Mouse (Mus musculus): Measurements from ENCODE around the gene Aars2. TPM values are rescaled to one million over a fixed set of nuclear protein-coding genes. Genes with fewer than 3 reads are reported as not detected.

Gene Aars2
- polyA plus RNA-seq, 1 experiment from 2014 or later = 5.9 TPM

- ATAC-seq (no peak), DNase-seq (ENCODE audit: low spot score) (no peak)
- Histone ChIP-seq H3K4me2 (replicated peaks; ENCODE audit: low read depth, low read length) (peak overlapping the region; percentile 99), H3K27ac (ENCODE audit: low read length) (no peak overlapping the region), H3K27me3 (replicated peaks; ENCODE audit: insufficient read depth, low read length) (no peaks in the 10 kb centered on the region), H3K4me3 (ENCODE audit: low read depth, low read length) (peak overlapping the region; percentile 82), H3K36me3 (ENCODE audit: insufficient read depth, low read length) (peaks cover 27% of the 10 kb centered on the region), H3K4me1 (ENCODE audit: insufficient read depth, low read depth, low read length) (peaks cover 8% of the 10 kb centered on the region; the same call in 1 of the 2 replicates), H3K9me3 (ENCODE audit: low read length) (no peaks in the 10 kb centered on the region), H3K9ac (replicated peaks; ENCODE audit: low read depth) (peak overlapping the region; percentile 86)
- TF ChIP-seq CTCF (IDR thresholded peaks at IDR 0.05) = no peak
- no peak for TF ChIP-seq EP300 (IDR thresholded peaks at IDR 0.05)
- WGBS = 8% methylated on average over 18 of the region's 18 CpGs
Measured at GRCm38 (mm10) chr17:45564531-45565084, 58.0 kb downstream of the Aars2 start.

GRCm38 (mm10) chr17:45565103-45565502, 58.5 kb downstream of the Aars2 start:
- 93% methylated on average over 11 of the region's 11 CpGs for WGBS
- Histone ChIP-seq H3K9ac (replicated peaks; ENCODE audit: low read depth) (no peak overlapping the region; the same call in 1 of the 2 replicates), H3K9me3 (ENCODE audit: low read length) (no peaks in the 10 kb centered on the region), H3K27ac (ENCODE audit: low read length) (no peak overlapping the region), H3K36me3 (ENCODE audit: insufficient read depth, low read length) (peaks cover 32% of the 10 kb centered on the region), H3K27me3 (replicated peaks; ENCODE audit: insufficient read depth, low read length) (no peaks in the 10 kb centered on the region), H3K4me2 (replicated peaks; ENCODE audit: low read depth, low read length) (no peak overlapping the region), H3K4me3 (ENCODE audit: low read depth, low read length) (no peak overlapping the region), H3K4me1 (ENCODE audit: insufficient read depth, low read depth, low read length) (peaks cover 8% of the 10 kb centered on the region; the same call in 1 of the 2 replicates)
- TF ChIP-seq CTCF (IDR thresholded peaks at IDR 0.05) (no peak), EP300 (IDR thresholded peaks at IDR 0.05) (no peak)
- DNase-seq (ENCODE audit: low spot score) (no peak), ATAC-seq (no peak)

- ATAC-seq = no peak
- Histone ChIP-seq H3K9me3 (ENCODE audit: low read length) (no peaks in the 10 kb centered on the region), H3K4me1 (ENCODE audit: insufficient read depth, low read depth, low read length) (peaks cover 8% of the 10 kb centered on the region; the same call in 1 of the 2 replicates), H3K27ac (ENCODE audit: low read length) (no peak overlapping the region), H3K9ac (replicated peaks; ENCODE audit: low read depth) (no peak overlapping the region), H3K36me3 (ENCODE audit: insufficient read depth, low read length) (peaks cover 41% of the 10 kb centered on the region), H3K27me3 (replicated peaks; ENCODE audit: insufficient read depth, low read length) (no peaks in the 10 kb centered on the region), H3K4me2 (replicated peaks; ENCODE audit: low read depth, low read length) (no peak overlapping the region), H3K4me3 (ENCODE audit: low read depth, low read length) (no peak overlapping the region)
- no peak for DNase-seq (ENCODE audit: low spot score)
- TF ChIP-seq EP300 (IDR thresholded peaks at IDR 0.05) (no peak), CTCF (IDR thresholded peaks at IDR 0.05) (no peak)
- WGBS = 65% methylated on average over 1 of the region's 1 CpGs
Measured at GRCm38 (mm10) chr17:45566031-45566359, 59.4 kb downstream of the Aars2 start.

- Histone ChIP-seq H3K4me3 (ENCODE audit: low read depth, low read length) (no peak overlapping the region), H3K4me2 (replicated peaks; ENCODE audit: low read depth, low read length) (no peak overlapping the region), H3K27me3 (replicated peaks; ENCODE audit: insufficient read depth, low read length) (no peaks in the 10 kb centered on the region), H3K4me1 (ENCODE audit: insufficient read depth, low read depth, low read length) (peaks cover 8% of the 10 kb centered on the region; the same call in 1 of the 2 replicates), H3K36me3 (ENCODE audit: insufficient read depth, low read length) (peaks cover 45% of the 10 kb centered on the region), H3K9ac (replicated peaks; ENCODE audit: low read depth) (no peak overlapping the region), H3K27ac (ENCODE audit: low read length) (no peak overlapping the region), H3K9me3 (ENCODE audit: low read length) (no peaks in the 10 kb centered on the region)
- ATAC-seq (no peak), DNase-seq (ENCODE audit: low spot score) (no peak)
- TF ChIP-seq CTCF (IDR thresholded peaks at IDR 0.05) (no peak), EP300 (IDR thresholded peaks at IDR 0.05) (no peak)
- WGBS = 55% methylated on average over 18 of the region's 18 CpGs
Measured at GRCm38 (mm10) chr17:45566360-45567161, 59.9 kb downstream of the Aars2 start.

- WGBS = 30% methylated on average over 4 of the region's 4 CpGs
- ATAC-seq = no peak
- Histone ChIP-seq H3K4me2 (replicated peaks; ENCODE audit: low read depth, low read length) (no peak overlapping the region), H3K9me3 (ENCODE audit: low read length) (no peaks in the 10 kb centered on the region), H3K4me1 (ENCODE audit: insufficient read depth, low read depth, low read length) (peaks cover 8% of the 10 kb centered on the region; the same call in 1 of the 2 replicates), H3K27ac (ENCODE audit: low read length) (no peak overlapping the region), H3K36me3 (ENCODE audit: insufficient read depth, low read length) (peaks cover 45% of the 10 kb centered on the region), H3K9ac (replicated peaks; ENCODE audit: low read depth) (no peak overlapping the region), H3K27me3 (replicated peaks; ENCODE audit: insufficient read depth, low read length) (no peaks in the 10 kb centered on the region), H3K4me3 (ENCODE audit: low read depth, low read length) (no peak overlapping the region)
- TF ChIP-seq CTCF (IDR thresholded peaks at IDR 0.05) = no peak
- no peak for DNase-seq (ENCODE audit: low spot score)
Measured at GRCm38 (mm10) chr17:45567162-45567601, 60.5 kb downstream of the Aars2 start.

- H3K9ac ChIP-seq (replicated peaks; ENCODE audit: low read depth) = no peak overlapping the region
- H3K9me3 ChIP-seq (ENCODE audit: low read length) = no peaks in the 10 kb centered on the region
- peaks cover 8% of the 10 kb centered on the region; the same call in 1 of the 2 replicates for H3K4me1 ChIP-seq (ENCODE audit: insufficient read depth, low read depth, low read length)
- 86% methylated on average over 12 of the region's 12 CpGs for WGBS
- no peak for DNase-seq (ENCODE audit: low spot score)
- H3K4me2 ChIP-seq (replicated peaks; ENCODE audit: low read depth, low read length) = no peak overlapping the region
- H3K36me3 ChIP-seq (ENCODE audit: insufficient read depth, low read length) = peaks cover 45% of the 10 kb centered on the region
- TF ChIP-seq EP300 (IDR thresholded peaks at IDR 0.05) = no peak
- no peak for TF ChIP-seq CTCF (IDR thresholded peaks at IDR 0.05)
- no peak overlapping the region for H3K27ac ChIP-seq (ENCODE audit: low read length)
- ATAC-seq = no peak
- H3K27me3 ChIP-seq (replicated peaks; ENCODE audit: insufficient read depth, low read length) = no peaks in the 10 kb centered on the region
- H3K4me3 ChIP-seq (ENCODE audit: low read depth, low read length) = no peak overlapping the region
Measured at GRCm38 (mm10) chr17:45568990-45569389, 62.3 kb downstream of the Aars2 start.
